Mouse (Mus musculus) embryonic facial prominence, embryonic 15.5 days (tissue): ENCODE results near the gene Cbwd1. TPM values are rescaled to one million over a fixed set of nuclear protein-coding genes. Genes with fewer than 3 reads are reported as not detected.

Experiments used
- ATAC-seq: fragments of 200-750 bp; cut with Nextera tagmentation; 2 replicates; pipeline ENCODE4 v1.8.0; 2017; ENCODE audit warnings: low read depth, moderate TSS enrichment; ENCODE audit not compliant: insufficient number of reproducible peaks, low FRiP score, low TSS enrichment
- H3K27ac ChIP-seq: fragments of 300-500 bp; sonication (generic); replicated peaks from 2 replicates; pipeline ENCODE4 v1.5.1; 2015; ENCODE audit warnings: mild to moderate bottlenecking, inconsistent platforms
- H3K27me3 ChIP-seq: fragments of 300-500 bp; sonication (generic); 2 replicates; pipeline ENCODE4 v1.6.1; 2015; ENCODE audit warnings: inconsistent platforms
- H3K36me3 ChIP-seq: fragments of 300-500 bp; sonication (generic); 2 replicates; pipeline ENCODE4 v1.6.1; 2015; ENCODE audit warnings: mild to moderate bottlenecking, inconsistent platforms
- H3K4me1 ChIP-seq: fragments of 300-500 bp; sonication (generic); 2 replicates; pipeline ENCODE4 v1.6.1; 2015; ENCODE audit warnings: inconsistent platforms
- H3K4me2 ChIP-seq: fragments of 300-500 bp; sonication (generic); replicated peaks from 2 replicates; pipeline ENCODE4 v1.6.1; 2015; ENCODE audit warnings: mild to moderate bottlenecking, inconsistent platforms
- H3K4me3 ChIP-seq: fragments of 300-500 bp; sonication (generic); replicated peaks from 2 replicates; pipeline ENCODE4 v1.5.1; 2015; ENCODE audit warnings: mild to moderate bottlenecking, inconsistent platforms
- H3K9ac ChIP-seq: fragments of 300-500 bp; sonication (generic); 2 replicates; pipeline ENCODE4 v1.6.1; 2015; ENCODE audit warnings: inconsistent platforms
- H3K9me3 ChIP-seq: fragments of 300-500 bp; sonication (generic); replicated peaks from 2 replicates; pipeline ENCODE4 v1.6.1; 2016; ENCODE audit warnings: inconsistent platforms
- WGBS: fragments of 180-500 bp; shearing (Covaris S2); methylation state at CpG from one replicate; pipeline ENCODE4 v1.1.7; 2015; 5-methylcytosine and 5-hydroxymethylcytosine counted together
- polyA plus RNA-seq: library from polyadenylated mRNA; unstranded; fragments of >200 nt; fragmentation: Nextera tagmentation; extraction: Ambion mirVana; gene quantifications from 2 replicates; pipeline ENCODE4 v1.2.1, GENCODE M21; 2015

Gene Cbwd1
- polyA plus RNA-seq, 1 experiment from 2014 or later: 19.1 TPM

- no peaks in the 10 kb centered on the region for H3K27me3 ChIP-seq
- H3K4me2 ChIP-seq: no peak overlapping the region
- H3K4me1 ChIP-seq: no peaks in the 10 kb centered on the region
- WGBS: 86% methylated on average over 3 of the region's 3 CpGs
- H3K27ac ChIP-seq: no peak overlapping the region
- H3K4me3 ChIP-seq: no peak overlapping the region
- H3K9me3 ChIP-seq: no peaks in the 10 kb centered on the region
- no peaks in the 10 kb centered on the region for H3K36me3 ChIP-seq
- no peak overlapping the region for H3K9ac ChIP-seq
- ATAC-seq: no peak
These were observed 11.4 kb upstream of the Cbwd1 start for GRCm38 (mm10) chr19:24972701-24973390.

- Histone ChIP-seq H3K27me3 (no peaks in the 10 kb centered on the region), H3K9ac (no peak overlapping the region), H3K4me2 (no peak overlapping the region), H3K9me3 (no peaks in the 10 kb centered on the region), H3K27ac (no peak overlapping the region), H3K4me3 (no peak overlapping the region), H3K36me3 (no peaks in the 10 kb centered on the region), H3K4me1 (no peaks in the 10 kb centered on the region)
- ATAC-seq: no peak
- WGBS: 75% methylated on average over 7 of the region's 7 CpGs
These were observed 9.9 kb upstream of the Cbwd1 start for GRCm38 (mm10) chr19:24971307-24971706.

- Histone ChIP-seq H3K9ac (no peak overlapping the region), H3K4me3 (no peak overlapping the region), H3K9me3 (no peaks in the 10 kb centered on the region), H3K27me3 (no peaks in the 10 kb centered on the region), H3K4me1 (no peaks in the 10 kb centered on the region), H3K27ac (no peak overlapping the region), H3K36me3 (no peaks in the 10 kb centered on the region), H3K4me2 (no peak overlapping the region)
- ATAC-seq: no peak
- 66% methylated on average over 2 of the region's 2 CpGs for WGBS
These were observed 5.5 kb upstream of the Cbwd1 start for GRCm38 (mm10) chr19:24966941-24967340.

GRCm38 (mm10) chr19:24966203-24966602 lies 4.8 kb upstream of the Cbwd1 start:
- WGBS: 78% methylated on average over 2 of the region's 2 CpGs
- H3K4me1 ChIP-seq: no peaks in the 10 kb centered on the region
- no peak overlapping the region for H3K4me3 ChIP-seq
- no peak overlapping the region for H3K27ac ChIP-seq
- H3K4me2 ChIP-seq: no peak overlapping the region
- H3K9ac ChIP-seq: no peak overlapping the region
- no peaks in the 10 kb centered on the region for H3K9me3 ChIP-seq
- ATAC-seq: no peak
- H3K27me3 ChIP-seq: no peaks in the 10 kb centered on the region
- H3K36me3 ChIP-seq: no peaks in the 10 kb centered on the region

- Histone ChIP-seq H3K9me3 (no peaks in the 10 kb centered on the region), H3K4me1 (peaks cover 8% of the 10 kb centered on the region), H3K36me3 (peaks cover 14% of the 10 kb centered on the region), H3K4me2 (no peak overlapping the region), H3K27ac (no peak overlapping the region), H3K9ac (no peak overlapping the region), H3K4me3 (no peak overlapping the region), H3K27me3 (no peaks in the 10 kb centered on the region)
- ATAC-seq: no peak
- WGBS: 35% methylated on average over 3 of the region's 3 CpGs
These were observed 2.9 kb downstream of the Cbwd1 start for GRCm38 (mm10) chr19:24958531-24958930.

GRCm38 (mm10) chr19:24945521-24946262 lies 15.7 kb downstream of the Cbwd1 start:
- H3K4me2 ChIP-seq: no peak overlapping the region
- H3K4me1 ChIP-seq: no peaks in the 10 kb centered on the region
- H3K9ac ChIP-seq: no peak overlapping the region
- no peak overlapping the region for H3K4me3 ChIP-seq
- 0 out of 2 replicates have a peak, but pooled peaks cover 2% of the 10 kb centered on the region for H3K36me3 ChIP-seq
- H3K9me3 ChIP-seq: no peaks in the 10 kb centered on the region
- H3K27ac ChIP-seq: no peak overlapping the region
- no peak for ATAC-seq
- no peaks in the 10 kb centered on the region for H3K27me3 ChIP-seq

- no peak for ATAC-seq
- Histone ChIP-seq H3K27me3 (no peaks in the 10 kb centered on the region), H3K4me2 (no peak overlapping the region), H3K4me1 (no peaks in the 10 kb centered on the region), H3K36me3 (peaks cover 2% of the 10 kb centered on the region; the same call in 1 of the 2 replicates), H3K4me3 (no peak overlapping the region), H3K9me3 (no peaks in the 10 kb centered on the region), H3K9ac (no peak overlapping the region), H3K27ac (no peak overlapping the region)
- 72% methylated on average over 1 of the region's 1 CpGs for WGBS
These were observed 24.3 kb downstream of the Cbwd1 start for GRCm38 (mm10) chr19:24937084-24937483.

- H3K9me3 ChIP-seq: no peaks in the 10 kb centered on the region
- no peaks in the 10 kb centered on the region for H3K36me3 ChIP-seq
- 0 out of 2 replicates have a peak, but pooled peaks have one; percentile 29 for ATAC-seq
- H3K9ac ChIP-seq: no peak overlapping the region
- H3K27me3 ChIP-seq: no peaks in the 10 kb centered on the region
- WGBS: 35% methylated on average over 1 of the region's 1 CpGs
- H3K4me2 ChIP-seq: no peak overlapping the region
- H3K4me1 ChIP-seq: no peaks in the 10 kb centered on the region
- no peak overlapping the region for H3K27ac ChIP-seq
- no peak overlapping the region for H3K4me3 ChIP-seq
These were observed 32.4 kb downstream of the Cbwd1 start for GRCm38 (mm10) chr19:24929041-24929440.

GRCm38 (mm10) chr19:24920866-24921265 lies 40.5 kb downstream of the Cbwd1 start:
- Histone ChIP-seq H3K36me3 (peaks cover 11% of the 10 kb centered on the region; the same call in 1 of the 2 replicates), H3K9ac (no peak overlapping the region), H3K9me3 (no peaks in the 10 kb centered on the region), H3K4me3 (no peak overlapping the region), H3K4me1 (no peaks in the 10 kb centered on the region), H3K27me3 (no peaks in the 10 kb centered on the region), H3K27ac (no peak overlapping the region), H3K4me2 (no peak overlapping the region)
- WGBS: 84% methylated on average over 5 of the region's 5 CpGs
- ATAC-seq: no peak

- Histone ChIP-seq H3K27ac (no peak overlapping the region), H3K27me3 (peaks cover 18% of the 10 kb centered on the region), H3K9ac (no peak overlapping the region), H3K4me2 (no peak overlapping the region), H3K9me3 (no peaks in the 10 kb centered on the region), H3K36me3 (no peaks in the 10 kb centered on the region), H3K4me1 (no peaks in the 10 kb centered on the region), H3K4me3 (no peak overlapping the region)
- 87% methylated on average over 3 of the region's 3 CpGs for WGBS
- ATAC-seq: no peak
These were observed 52.8 kb downstream of the Cbwd1 start for GRCm38 (mm10) chr19:24908385-24909155.

GRCm38 (mm10) chr19:24907655-24908054 lies 53.8 kb downstream of the Cbwd1 start:
- no peaks in the 10 kb centered on the region for H3K9me3 ChIP-seq
- H3K4me1 ChIP-seq: no peaks in the 10 kb centered on the region
- no peak overlapping the region for H3K27ac ChIP-seq
- no peak overlapping the region for H3K4me2 ChIP-seq
- H3K4me3 ChIP-seq: no peak overlapping the region
- 89% methylated on average over 6 of the region's 6 CpGs for WGBS
- H3K36me3 ChIP-seq: no peaks in the 10 kb centered on the region
- ATAC-seq: no peak
- peaks cover 26% of the 10 kb centered on the region for H3K27me3 ChIP-seq
- no peak overlapping the region for H3K9ac ChIP-seq
